Mouse (Mus musculus): ENCODE measurements around the gene 1700001K19Rik. TPM values are rescaled to one million over a fixed set of nuclear protein-coding genes. Genes with fewer than 3 reads are reported as not detected.
"Not testable (repeated sequence)": the region's sequence is repeated elsewhere in the genome, so short reads cannot be mapped to it uniquely, and the experiment has no call there.

Gene 1700001K19Rik
- polyA plus RNA-seq, 1 experiment, result 0.16 TPM

DNA sequence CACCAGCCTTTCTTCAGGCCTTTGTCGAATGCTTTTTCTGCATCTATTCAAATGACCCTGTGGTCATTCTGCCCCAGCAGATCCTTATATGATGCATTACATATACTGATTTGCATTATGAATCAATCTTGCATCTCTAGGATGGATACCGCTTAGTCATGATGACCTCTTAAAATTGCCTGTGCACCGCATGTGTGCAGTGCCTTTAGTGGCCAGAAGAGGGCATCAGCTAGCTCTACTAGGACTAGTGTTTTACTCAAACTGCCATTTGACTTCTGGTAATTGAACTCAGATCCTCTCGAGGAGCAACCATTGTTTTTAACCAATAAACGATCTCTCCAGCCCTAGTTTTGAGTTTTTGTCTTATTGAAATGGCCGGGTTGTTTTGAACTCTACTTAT is 31.4 kb upstream of the 1700001K19Rik start:
- no peak for DNase-seq
- TF ChIP-seq CTCF (IDR thresholded peaks at IDR 0.05; ENCODE audit: borderline replicate concordance, control insufficient read depth, extremely low read depth, insufficient read depth, low read length, poor library complexity), result no peak
- TF ChIP-seq POLR2A (IDR thresholded peaks at IDR 0.05; ENCODE audit: control insufficient read depth, extremely low read depth, insufficient read depth, low read length, poor library complexity), result no peak
- 95% methylated on average over 6 of the region's 6 CpGs for WGBS
- Histone ChIP-seq H3K4me1 (replicated peaks; ENCODE audit: control insufficient read depth, insufficient read depth, low read length) (no peaks in the 10 kb centered on the region), H3K27ac (ENCODE audit: control insufficient read depth, insufficient read depth, low read length) (no peak overlapping the region), H3K4me3 (ENCODE audit: control insufficient read depth, insufficient read depth, low read length) (no peak overlapping the region), H3K36me3 (ENCODE audit: control insufficient read depth, insufficient read depth, low read length) (no peaks in the 10 kb centered on the region), H3K27me3 (ENCODE audit: control insufficient read depth, insufficient read depth, low read length) (no peaks in the 10 kb centered on the region)

GRCm38 (mm10) chr12:110711270-110711669 is 28.9 kb upstream of the 1700001K19Rik start:
- WGBS, result 87% methylated on average over 5 of the region's 5 CpGs
- no peak for DNase-seq
- TF ChIP-seq POLR2A (IDR thresholded peaks at IDR 0.05; ENCODE audit: control insufficient read depth, extremely low read depth, insufficient read depth, low read length, poor library complexity), result no peak
- TF ChIP-seq CTCF (IDR thresholded peaks at IDR 0.05; ENCODE audit: borderline replicate concordance, control insufficient read depth, extremely low read depth, insufficient read depth, low read length, poor library complexity), result no peak

GRCm38 (mm10) chr12:110707451-110707850 is 25.0 kb upstream of the 1700001K19Rik start:
- WGBS, result 94% methylated on average over 7 of the region's 7 CpGs
- Histone ChIP-seq H3K27ac (ENCODE audit: control insufficient read depth, insufficient read depth, low read length) (no peak overlapping the region), H3K36me3 (ENCODE audit: control insufficient read depth, insufficient read depth, low read length) (no peaks in the 10 kb centered on the region), H3K4me3 (ENCODE audit: control insufficient read depth, insufficient read depth, low read length) (no peak overlapping the region), H3K27me3 (ENCODE audit: control insufficient read depth, insufficient read depth, low read length) (no peaks in the 10 kb centered on the region), H3K4me1 (replicated peaks; ENCODE audit: control insufficient read depth, insufficient read depth, low read length) (peaks cover 6% of the 10 kb centered on the region)
- no peak for TF ChIP-seq CTCF (IDR thresholded peaks at IDR 0.05; ENCODE audit: borderline replicate concordance, control insufficient read depth, extremely low read depth, insufficient read depth, low read length, poor library complexity)
- no peak for DNase-seq

More at GRCm38 (mm10) chr12:110711270-110711669, 28.9 kb upstream of the 1700001K19Rik start:
- peaks cover 4% of the 10 kb centered on the region for H3K4me1 ChIP-seq (replicated peaks; ENCODE audit: control insufficient read depth, insufficient read depth, low read length)
- H3K27ac ChIP-seq (ENCODE audit: control insufficient read depth, insufficient read depth, low read length), result no peak overlapping the region
- no peaks in the 10 kb centered on the region for H3K36me3 ChIP-seq (ENCODE audit: control insufficient read depth, insufficient read depth, low read length)
- H3K27me3 ChIP-seq (ENCODE audit: control insufficient read depth, insufficient read depth, low read length), result no peaks in the 10 kb centered on the region
- no peak overlapping the region for H3K4me3 ChIP-seq (ENCODE audit: control insufficient read depth, insufficient read depth, low read length)

- DNase-seq, result peak; percentile 51
- no peak overlapping the region for H3K27ac ChIP-seq (ENCODE audit: control insufficient read depth, insufficient read depth, low read length)
- TF ChIP-seq POLR2A (IDR thresholded peaks at IDR 0.05; ENCODE audit: control insufficient read depth, extremely low read depth, insufficient read depth, low read length, poor library complexity), result no peak
- TF ChIP-seq CTCF (IDR thresholded peaks at IDR 0.05; ENCODE audit: borderline replicate concordance, control insufficient read depth, extremely low read depth, insufficient read depth, low read length, poor library complexity), result no peak
- no peaks in the 10 kb centered on the region for H3K27me3 ChIP-seq (ENCODE audit: control insufficient read depth, insufficient read depth, low read length)
- peak overlapping the region; percentile 34 for H3K4me3 ChIP-seq (ENCODE audit: control insufficient read depth, insufficient read depth, low read length)
- peaks cover 8% of the 10 kb centered on the region for H3K4me1 ChIP-seq (replicated peaks; ENCODE audit: control insufficient read depth, insufficient read depth, low read length)
- WGBS, result 2% methylated on average over 27 of the region's 27 CpGs
- H3K36me3 ChIP-seq (ENCODE audit: control insufficient read depth, insufficient read depth, low read length), result no peaks in the 10 kb centered on the region
Observed at GRCm38 (mm10) chr12:110706337-110707231, 24.2 kb upstream of the 1700001K19Rik start.

- H3K27ac ChIP-seq (ENCODE audit: control insufficient read depth, insufficient read depth, low read length), result not testable (repeated sequence)
- peaks cover 18% of the 10 kb centered on the region for H3K4me1 ChIP-seq (replicated peaks; ENCODE audit: control insufficient read depth, insufficient read depth, low read length)
Observed at GRCm38 (mm10) chr12:110705419-110705818, 23.0 kb upstream of the 1700001K19Rik start.

GRCm38 (mm10) chr12:110703682-110704081 is 21.3 kb upstream of the 1700001K19Rik start:
- 87% methylated on average over 7 of the region's 7 CpGs for WGBS
- Histone ChIP-seq H3K4me3 (ENCODE audit: control insufficient read depth, insufficient read depth, low read length) (no peak overlapping the region), H3K27ac (ENCODE audit: control insufficient read depth, insufficient read depth, low read length) (no peak overlapping the region), H3K36me3 (ENCODE audit: control insufficient read depth, insufficient read depth, low read length) (no peaks in the 10 kb centered on the region), H3K4me1 (replicated peaks; ENCODE audit: control insufficient read depth, insufficient read depth, low read length) (peaks cover 23% of the 10 kb centered on the region), H3K27me3 (ENCODE audit: control insufficient read depth, insufficient read depth, low read length) (no peaks in the 10 kb centered on the region)
- DNase-seq, result no peak
- no peak for TF ChIP-seq CTCF (IDR thresholded peaks at IDR 0.05; ENCODE audit: borderline replicate concordance, control insufficient read depth, extremely low read depth, insufficient read depth, low read length, poor library complexity)
- TF ChIP-seq POLR2A (IDR thresholded peaks at IDR 0.05; ENCODE audit: control insufficient read depth, extremely low read depth, insufficient read depth, low read length, poor library complexity), result no peak

More at GRCm38 (mm10) chr12:110705419-110705818, 23.0 kb upstream of the 1700001K19Rik start:
- DNase-seq; H3K36me3 ChIP-seq (ENCODE audit: control insufficient read depth, insufficient read depth, low read length); H3K27me3 ChIP-seq (ENCODE audit: control insufficient read depth, insufficient read depth, low read length); H3K4me3 ChIP-seq (ENCODE audit: control insufficient read depth, insufficient read depth, low read length): not testable (repeated sequence)
- WGBS, result 93% methylated on average over 4 of the region's 4 CpGs
